Comparison of ENCODE assay signal across 8 mouse cellular contexts in the genomic region with DNA sequence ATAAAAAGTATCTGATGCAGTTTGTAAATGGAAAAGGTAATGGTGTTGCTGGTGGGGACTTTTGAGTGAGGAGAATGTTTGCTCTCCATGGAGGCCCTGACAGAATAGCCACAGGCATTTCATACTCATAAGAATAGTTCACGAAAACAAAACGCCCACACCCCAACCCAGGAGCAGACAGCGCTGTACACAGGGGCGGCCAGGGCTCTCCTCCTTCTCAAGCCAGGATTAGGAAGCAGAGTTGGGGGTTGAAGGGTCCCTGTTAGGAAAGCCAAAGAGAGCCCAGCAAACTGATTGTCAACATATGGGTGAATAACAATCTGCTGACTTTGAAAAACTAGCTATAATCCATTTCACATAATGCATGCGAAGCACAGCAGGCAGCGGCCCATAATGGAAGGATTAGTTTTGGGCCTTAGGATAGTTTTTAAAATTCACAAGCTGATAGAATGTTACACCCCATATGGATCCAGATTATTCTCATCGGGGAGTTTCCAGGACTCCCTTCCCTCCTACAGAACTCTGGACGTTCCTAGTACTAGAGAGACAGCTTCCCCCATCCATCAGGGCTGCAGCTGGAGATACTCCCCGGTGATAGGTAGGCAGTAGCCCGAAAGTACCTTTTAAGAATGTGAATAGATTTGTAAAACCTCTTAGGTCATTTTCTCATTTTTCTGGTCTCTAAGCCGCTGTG. TPM values are rescaled to one million over a fixed set of nuclear protein-coding genes. Genes with fewer than 3 reads are reported as not detected.
DNase-seq lines count a peak whose midpoint lies in the region; ATAC-seq lines count a peak whose summit lies in the region.

No protein-coding gene starts in this region.

- no peaks in the 10 kb centered on the region for H3K36me3 ChIP-seq in neural tube, embryonic 11.5 days (ENCODE audit: control insufficient read depth, insufficient read depth, low read length)
- no peaks in the 10 kb centered on the region for H3K36me3 ChIP-seq in limb, embryonic 13.5 days
- no peaks in the 10 kb centered on the region for H3K36me3 ChIP-seq in stomach, embryonic 14.5 days (ENCODE audit: control insufficient read depth, insufficient read depth, low read length)

- peak overlapping the region; percentile 35 for H3K9ac ChIP-seq in neural tube, embryonic 11.5 days (ENCODE audit: low read length)
- peak overlapping the region; percentile 57 for H3K9ac ChIP-seq in limb, embryonic 13.5 days
- H3K9ac ChIP-seq in stomach, embryonic 14.5 days (replicated peaks; ENCODE audit: low read depth, low read length): 0 out of 2 replicates have a peak overlapping the region, but pooled peaks have one; percentile 10

- peak overlapping the region; percentile 53 for H3K4me2 ChIP-seq in neural tube, embryonic 11.5 days (ENCODE audit: low read depth)
- H3K4me2 ChIP-seq in limb, embryonic 13.5 days (replicated peaks): peak overlapping the region; percentile 65
- H3K4me2 ChIP-seq in stomach, embryonic 14.5 days (replicated peaks; ENCODE audit: low read depth, low read length): peak overlapping the region; percentile 55

- no peak for ATAC-seq in neural tube, embryonic 11.5 days (ENCODE audit: insufficient read depth, low FRiP score, low TSS enrichment)
- ATAC-seq in limb, embryonic 13.5 days (ENCODE audit: low FRiP score, low read depth): peak; percentile 51; the same call in 1 of the 2 replicates
- no peak for ATAC-seq in stomach, embryonic 14.5 days (ENCODE audit: insufficient number of reproducible peaks, insufficient read depth, low FRiP score, low read depth)
- no peak for ATAC-seq in CD4-positive, CD25-positive, alpha-beta regulatory T cell, adult 4 months

- no peaks in the 10 kb centered on the region for H3K9me3 ChIP-seq in neural tube, embryonic 11.5 days (ENCODE audit: control insufficient read depth, low read length)
- no peaks in the 10 kb centered on the region for H3K9me3 ChIP-seq in limb, embryonic 13.5 days
- H3K9me3 ChIP-seq in stomach, embryonic 14.5 days (ENCODE audit: control insufficient read depth, low read depth, low read length): no peaks in the 10 kb centered on the region

- peak; percentile 14 for DNase-seq in embryo, embryonic 10.5 days (ENCODE audit: low spot score)
- no peak for DNase-seq in embryo, embryonic 10 days (ENCODE audit: low spot score)
- no peak for DNase-seq in neural tube, embryonic 11.5 days (ENCODE audit: low spot score)
- DNase-seq in neural tube, embryonic 10.5 days (ENCODE audit: extremely low spot score, low spot score): no peak
- no peak for DNase-seq in spleen, adult 12 weeks (ENCODE audit: low spot score)

- H3K4me3 ChIP-seq in neural tube, embryonic 11.5 days (ENCODE audit: low read depth, low read length): peak overlapping the region; percentile 30
- peak overlapping the region; percentile 35 for H3K4me3 ChIP-seq in limb, embryonic 13.5 days
- peak overlapping the region; percentile 20; the same call in 1 of the 2 replicates for H3K4me3 ChIP-seq in stomach, embryonic 14.5 days (ENCODE audit: low read depth, low read length)

- 33% methylated on average over 11 of the region's 11 CpGs for WGBS in neural tube, embryonic 11.5 days
- 21% methylated on average over 11 of the region's 11 CpGs for WGBS in limb, embryonic 13.5 days
- WGBS in stomach, embryonic 14.5 days: 28% methylated on average over 11 of the region's 11 CpGs

- no peaks in the 10 kb centered on the region for H3K4me1 ChIP-seq in neural tube, embryonic 11.5 days (ENCODE audit: control insufficient read depth, insufficient read depth, low read length)
- H3K4me1 ChIP-seq in limb, embryonic 13.5 days: peaks cover 13% of the 10 kb centered on the region
- no peaks in the 10 kb centered on the region for H3K4me1 ChIP-seq in stomach, embryonic 14.5 days (ENCODE audit: control insufficient read depth, insufficient read depth, low read length)

- no peak overlapping the region for H3K27ac ChIP-seq in neural tube, embryonic 11.5 days (ENCODE audit: low read depth, low read length)
- H3K27ac ChIP-seq in limb, embryonic 13.5 days: no peak overlapping the region
- no peak overlapping the region for H3K27ac ChIP-seq in stomach, embryonic 14.5 days (ENCODE audit: low read length)

- no peaks in the 10 kb centered on the region for H3K27me3 ChIP-seq in neural tube, embryonic 11.5 days (ENCODE audit: control insufficient read depth, insufficient read depth, low read length)
- peaks cover 3% of the 10 kb centered on the region; the same call in 1 of the 2 replicates for H3K27me3 ChIP-seq in limb, embryonic 13.5 days
- no peaks in the 10 kb centered on the region for H3K27me3 ChIP-seq in stomach, embryonic 14.5 days (ENCODE audit: control insufficient read depth, insufficient read depth, low read length)

RNA-seq across cellular contexts. Expression of a gene that starts 50.6 kb away (rescaled TPM):
- 28.2 and 33.2 TPM in 2 replicates for polyA plus RNA-seq in neural tube, embryonic 11.5 days (2014; fragmentation: Nextera tagmentation; extraction: Ambion mirVana)
- 20.2 and 22.4 TPM in 2 replicates for polyA plus RNA-seq in limb, embryonic 13.5 days (2015; fragmentation: Nextera tagmentation; extraction: Ambion mirVana)
- 17.0 and 18.8 TPM in 2 replicates for polyA plus RNA-seq in stomach, embryonic 14.5 days (2014; fragmentation: Nextera tagmentation; extraction: Ambion mirVana)
- 10 to 100 TPM; 11.0 to 15.2 TPM for polyA plus RNA-seq in CD4-positive, CD25-positive, alpha-beta regulatory T cell, adult 4 months (2017; shearing (Covaris generic))
